Mouse (Mus musculus) megakaryocyte, embryonic 14.5 days (primary cell): ENCODE data around the gene Slc35e3. TPM values are rescaled to one million over a fixed set of nuclear protein-coding genes. Genes with fewer than 3 reads are reported as not detected.

Experiments
- H3K27me3 ChIP-seq: replicated peaks from 2 replicates; pipeline ENCODE3; 2012; ENCODE audit warnings: inconsistent platforms
- H3K36me3 ChIP-seq: replicated peaks from 2 replicates; pipeline ENCODE3; 2012; ENCODE audit warnings: low read length, inconsistent platforms, mixed read lengths
- H3K4me1 ChIP-seq: 2 replicates; pipeline ENCODE4 v1.6.1; 2012; ENCODE audit warnings: inconsistent platforms
- H3K4me3 ChIP-seq: replicated peaks from 2 replicates; pipeline ENCODE3; 2012; ENCODE audit warnings: moderate library complexity, mild to moderate bottlenecking, inconsistent platforms
- H3K9me3 ChIP-seq: 2 replicates; pipeline ENCODE4 v1.6.1; 2012; ENCODE audit warnings: inconsistent platforms
- FLI1 ChIP-seq: IDR thresholded peaks from 2 replicates; pipeline ENCODE4 v1.6.1; 2012; ENCODE audit warnings: low read length, inconsistent platforms, mixed read lengths
- GATA1 ChIP-seq: IDR thresholded peaks from 3 replicates; pipeline ENCODE4 v1.6.1; 2012; ENCODE audit warnings: mixed read lengths, low read length, inconsistent platforms, borderline replicate concordance
- polyA plus RNA-seq: library from polyadenylated mRNA; stranded (reverse); fragments of >175 nt; gene quantifications from 2 replicates; pipeline ENCODE4 v1.2.3, GENCODE M21; 2012; ENCODE audit warnings: low replicate concordance; ENCODE audit not compliant: insufficient read depth

Gene Slc35e3
- polyA plus RNA-seq, 1 experiment: 0.47 TPM

GRCm38 (mm10) chr10:117732962-117733592, 13.1 kb downstream of the Slc35e3 start:
- no peaks in the 10 kb centered on the region for H3K9me3 ChIP-seq
- H3K27me3 ChIP-seq: peaks cover 5% of the 10 kb centered on the region
- H3K4me3 ChIP-seq: no peak overlapping the region
- H3K4me1 ChIP-seq: peaks cover 31% of the 10 kb centered on the region
- TF ChIP-seq GATA1: no peak
- TF ChIP-seq FLI1: no peak
- peaks cover 17% of the 10 kb centered on the region for H3K36me3 ChIP-seq

GRCm38 (mm10) chr10:117732184-117732583, 14.0 kb downstream of the Slc35e3 start:
- no peak for TF ChIP-seq FLI1
- TF ChIP-seq GATA1: no peak
- Histone ChIP-seq H3K4me1 (peaks cover 31% of the 10 kb centered on the region), H3K4me3 (no peak overlapping the region), H3K27me3 (peaks cover 5% of the 10 kb centered on the region), H3K36me3 (peaks cover 12% of the 10 kb centered on the region), H3K9me3 (no peaks in the 10 kb centered on the region)

- TF ChIP-seq FLI1 (no peak), GATA1 (no peak)
- peak overlapping the region; percentile 62 for H3K4me3 ChIP-seq
- peaks cover 31% of the 10 kb centered on the region for H3K4me1 ChIP-seq
- H3K9me3 ChIP-seq: no peaks in the 10 kb centered on the region
- peaks cover 5% of the 10 kb centered on the region for H3K27me3 ChIP-seq
- H3K36me3 ChIP-seq: peaks cover 5% of the 10 kb centered on the region
Measured at GRCm38 (mm10) chr10:117731244-117732101, 14.7 kb downstream of the Slc35e3 start.

- TF ChIP-seq FLI1 (no peak), GATA1 (no peak)
- Histone ChIP-seq H3K36me3 (no peaks in the 10 kb centered on the region), H3K4me3 (no peak overlapping the region), H3K27me3 (peaks cover 5% of the 10 kb centered on the region), H3K4me1 (peaks cover 31% of the 10 kb centered on the region), H3K9me3 (no peaks in the 10 kb centered on the region)
Measured at GRCm38 (mm10) chr10:117730637-117731203, 15.4 kb downstream of the Slc35e3 start.

- Histone ChIP-seq H3K4me1 (peaks cover 31% of the 10 kb centered on the region), H3K36me3 (no peaks in the 10 kb centered on the region), H3K4me3 (no peak overlapping the region), H3K27me3 (peaks cover 5% of the 10 kb centered on the region), H3K9me3 (no peaks in the 10 kb centered on the region)
- TF ChIP-seq FLI1 (no peak), GATA1 (no peak)
Measured at GRCm38 (mm10) chr10:117730140-117730539, 16.0 kb downstream of the Slc35e3 start.

GRCm38 (mm10) chr10:117729139-117729814, 16.9 kb downstream of the Slc35e3 start:
- TF ChIP-seq GATA1 (no peak), FLI1 (no peak)
- Histone ChIP-seq H3K9me3 (no peaks in the 10 kb centered on the region), H3K36me3 (no peaks in the 10 kb centered on the region), H3K4me1 (peaks cover 33% of the 10 kb centered on the region), H3K27me3 (peaks cover 5% of the 10 kb centered on the region), H3K4me3 (no peak overlapping the region)

- Histone ChIP-seq H3K4me1 (peaks cover 36% of the 10 kb centered on the region), H3K4me3 (no peak overlapping the region), H3K36me3 (no peaks in the 10 kb centered on the region), H3K9me3 (no peaks in the 10 kb centered on the region), H3K27me3 (peaks cover 5% of the 10 kb centered on the region)
- TF ChIP-seq FLI1: no peak
- no peak for TF ChIP-seq GATA1
Measured at GRCm38 (mm10) chr10:117728574-117728973, 17.6 kb downstream of the Slc35e3 start.

GRCm38 (mm10) chr10:117727518-117728110, 18.6 kb downstream of the Slc35e3 start:
- H3K9me3 ChIP-seq: no peaks in the 10 kb centered on the region
- TF ChIP-seq FLI1: no peak
- TF ChIP-seq GATA1: no peak

GRCm38 (mm10) chr10:117726888-117727385, 19.2 kb downstream of the Slc35e3 start:
- Histone ChIP-seq H3K4me1 (peaks cover 25% of the 10 kb centered on the region), H3K4me3 (no peak overlapping the region), H3K9me3 (no peaks in the 10 kb centered on the region), H3K27me3 (peaks cover 5% of the 10 kb centered on the region), H3K36me3 (no peaks in the 10 kb centered on the region)
- TF ChIP-seq FLI1 (no peak), GATA1 (no peak)

More at GRCm38 (mm10) chr10:117727518-117728110, 18.6 kb downstream of the Slc35e3 start:
- no peaks in the 10 kb centered on the region for H3K36me3 ChIP-seq
- H3K4me1 ChIP-seq: peaks cover 28% of the 10 kb centered on the region
- H3K4me3 ChIP-seq: no peak overlapping the region
- H3K27me3 ChIP-seq: peaks cover 5% of the 10 kb centered on the region
